ENCODE assay signal across 4 mouse cellular contexts in genomic region chr17:6438080-6438479, GRCm38 (mm10). TPM values are rescaled to one million over a fixed set of nuclear protein-coding genes. Genes with fewer than 3 reads are reported as not detected.
DNase-seq lines count a peak whose midpoint lies in the region; ATAC-seq and TF ChIP-seq lines count a peak whose summit lies in the region.
"Not testable (repeated sequence)": the region's sequence is repeated elsewhere in the genome, so short reads cannot be mapped to it uniquely, and the experiment has no call there.

No protein-coding gene starts in this region.

- TF ChIP-seq CTCF in stomach, postnatal 0 days (IDR thresholded peaks at IDR 0.05; ENCODE audit: low read depth), result not testable (repeated sequence)

- TF ChIP-seq EP300 in stomach, postnatal 0 days (optimal IDR thresholded peaks at IDR 0.05), result not testable (repeated sequence)

- H3K27me3 ChIP-seq in midbrain, embryonic 11.5 days (ENCODE audit: control insufficient read depth, insufficient read depth, low read length); stomach, postnatal 0 days (ENCODE audit: control insufficient read depth, insufficient read depth, low read length): not testable (repeated sequence)

- not testable (repeated sequence) for H3K4me2 ChIP-seq in midbrain, embryonic 11.5 days; stomach, postnatal 0 days (replicated peaks; ENCODE audit: low read depth)

- not testable (repeated sequence) for H3K4me1 ChIP-seq in midbrain, embryonic 11.5 days (ENCODE audit: control insufficient read depth, insufficient read depth, low read length); stomach, postnatal 0 days (replicated peaks; ENCODE audit: control insufficient read depth, insufficient read depth)

- H3K4me3 ChIP-seq in midbrain, embryonic 11.5 days (ENCODE audit: low read depth, low read length); stomach, postnatal 0 days (ENCODE audit: low read depth, low read length): not testable (repeated sequence)

- not testable (repeated sequence) for H3K36me3 ChIP-seq in midbrain, embryonic 11.5 days (ENCODE audit: control insufficient read depth, insufficient read depth, low read length); stomach, postnatal 0 days (ENCODE audit: control insufficient read depth, insufficient read depth, low read length)

- DNase-seq in cerebellum, adult 11-12 months, result peak; percentile 6
- peak; percentile 68 for DNase-seq in heart, adult 11 months
- DNase-seq in midbrain, embryonic 11.5 days (ENCODE audit: low spot score, missing footprints), result peak; percentile 51
- peak; percentile 12 for DNase-seq in stomach, postnatal 0 days (ENCODE audit: low spot score)

- H3K9me3 ChIP-seq in midbrain, embryonic 11.5 days (ENCODE audit: control insufficient read depth, low read length); stomach, postnatal 0 days (ENCODE audit: control insufficient read depth, low read length): not testable (repeated sequence)

- not testable (repeated sequence) for H3K9ac ChIP-seq in midbrain, embryonic 11.5 days (ENCODE audit: low read length); stomach, postnatal 0 days (ENCODE audit: low read length)

- WGBS in midbrain, embryonic 11.5 days, result 78% methylated on average over 6 of the region's 6 CpGs
- 79% methylated on average over 6 of the region's 6 CpGs for WGBS in stomach, postnatal 0 days

- not testable (repeated sequence) for ATAC-seq in midbrain, embryonic 11.5 days (ENCODE audit: low FRiP score); stomach, postnatal 0 days (ENCODE audit: low FRiP score, low TSS enrichment)

- not testable (repeated sequence) for H3K27ac ChIP-seq in midbrain, embryonic 11.5 days (ENCODE audit: low read depth, low read length); stomach, postnatal 0 days (replicated peaks)

RNA-seq across cellular contexts. Expression of gene Dynlt1b, which starts 8.2 kb away (rescaled TPM):
- 673 and 680 TPM in 2 replicates for polyA plus RNA-seq in midbrain, embryonic 11.5 days (2014; fragmentation: Nextera tagmentation; extraction: Ambion mirVana)
- 477 and 484 TPM in 2 replicates for polyA plus RNA-seq in stomach, postnatal 0 days (2015; fragmentation: Nextera tagmentation; extraction: Ambion mirVana)

Comparison
In these comparisons a context has a peak if more than half of its experiments do, and no peak if none do; other contexts are left out.
1. DNase-seq: peak in every context shown above with its lines; median percentile 68 in heart, adult 11 months; 51 in midbrain, embryonic 11.5 days; 12 in stomach, postnatal 0 days; 6 in cerebellum, adult 11-12 months.